Mouse (Mus musculus): ENCODE measurements around the gene Nolc1. TPM values are rescaled to one million over a fixed set of nuclear protein-coding genes. Genes with fewer than 3 reads are reported as not detected.
A peak's percentile ranks its signal among the peaks of the same experiment; 100 is the strongest.

Gene Nolc1
- 59.2 and 62.9 TPM in 2 replicates for total RNA-seq (2021)
- long read RNA-seq, experiment 1, transcript Nolc1-203 (13 exons, 3,523 nt), result major isoform, 22 of 70 reads
- long read RNA-seq, experiment 1, transcript Nolc1-208 (13 exons, 2,978 nt), result minor isoform, 6 of 70 reads
- long read RNA-seq, experiment 1, partial matches to known transcripts, result 10 of 70 reads
- long read RNA-seq, experiment 1, other reads (novel, unspliced or antisense), result 28 of 70 reads
- long read RNA-seq, experiment 2, transcript Nolc1-201 (13 exons, 3,634 nt), result minor isoform, 9 of 68 reads
- long read RNA-seq, experiment 2, transcript Nolc1-203 (13 exons, 3,523 nt), result major isoform, 18 of 68 reads
- long read RNA-seq, experiment 2, partial matches to known transcripts, result 12 of 68 reads
- long read RNA-seq, experiment 2, other reads (novel, unspliced or antisense), result 28 of 68 reads

DNA sequence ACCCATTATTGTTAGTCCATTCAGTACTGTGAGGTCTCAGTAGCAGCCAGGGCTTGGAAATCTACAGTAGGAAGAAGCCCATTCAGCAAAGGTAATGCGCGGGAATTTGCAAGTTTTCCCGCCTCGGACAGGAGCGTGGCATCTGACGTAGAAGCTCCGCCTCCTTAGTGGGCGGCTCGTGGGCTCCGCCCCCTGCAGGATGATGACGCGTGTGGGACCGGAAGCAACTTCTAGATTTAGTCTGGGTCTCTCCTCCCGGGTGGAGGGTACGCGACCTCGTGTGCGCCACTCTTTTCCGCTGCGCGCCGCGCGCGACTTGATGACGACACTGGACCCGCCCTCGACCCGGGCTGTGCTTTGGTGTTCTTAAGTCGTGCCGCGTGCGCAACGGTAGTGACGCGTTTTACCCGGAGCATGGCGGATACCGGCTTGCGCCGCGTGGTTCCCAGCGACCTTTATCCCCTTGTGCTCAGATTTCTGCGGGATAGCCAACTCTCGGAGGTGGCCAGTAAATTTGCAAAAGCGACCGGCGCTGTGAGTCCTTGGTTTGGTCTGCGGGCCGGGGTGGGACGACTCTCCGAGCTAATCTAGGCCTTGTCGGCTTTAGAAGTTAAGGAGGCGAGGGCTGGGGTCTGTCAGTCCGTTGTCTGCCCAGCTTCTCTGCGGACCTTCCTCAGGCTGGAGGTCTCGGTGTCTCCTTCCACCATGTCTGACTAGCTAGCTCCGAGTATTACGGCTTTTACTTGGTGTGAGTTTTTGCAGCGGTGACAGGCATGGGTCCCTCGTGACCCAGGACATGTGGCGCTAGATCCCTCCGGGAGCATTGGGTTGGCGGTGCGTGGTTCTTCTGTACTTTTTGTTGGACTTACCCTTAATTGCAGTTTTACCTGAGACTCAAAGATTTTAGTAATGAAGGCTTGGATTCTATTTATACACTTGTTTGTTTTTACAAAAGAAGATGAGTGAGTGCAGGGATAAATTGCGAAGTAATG, at the start of gene Nolc1:
Gene Nolc1, plus strand, starts transcription at position 248 of the 992 bp plus-strand sequence.
- peak; percentile 100 for DNase-seq

DNA sequence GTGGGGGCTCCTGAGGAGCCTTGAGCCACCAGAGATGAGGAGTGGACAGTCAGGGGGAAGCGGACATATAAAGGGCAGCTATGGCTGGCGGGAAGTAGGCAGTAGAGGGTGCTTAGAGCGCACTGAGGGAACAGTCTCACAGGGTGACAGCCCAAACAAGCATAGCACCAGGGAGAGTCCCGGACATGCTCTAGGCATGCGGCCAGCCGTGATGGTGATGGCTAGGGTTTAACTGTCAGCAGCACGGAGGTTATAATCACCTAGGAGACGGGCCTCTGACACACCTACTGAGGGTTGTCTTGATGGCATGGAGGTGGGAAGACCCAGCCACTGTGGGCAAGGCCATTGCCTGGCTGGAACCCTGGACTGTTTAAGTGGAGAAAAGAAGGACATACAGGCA, 49.1 kb upstream of the Nolc1 start:
- DNase-seq, result no peak

DNA sequence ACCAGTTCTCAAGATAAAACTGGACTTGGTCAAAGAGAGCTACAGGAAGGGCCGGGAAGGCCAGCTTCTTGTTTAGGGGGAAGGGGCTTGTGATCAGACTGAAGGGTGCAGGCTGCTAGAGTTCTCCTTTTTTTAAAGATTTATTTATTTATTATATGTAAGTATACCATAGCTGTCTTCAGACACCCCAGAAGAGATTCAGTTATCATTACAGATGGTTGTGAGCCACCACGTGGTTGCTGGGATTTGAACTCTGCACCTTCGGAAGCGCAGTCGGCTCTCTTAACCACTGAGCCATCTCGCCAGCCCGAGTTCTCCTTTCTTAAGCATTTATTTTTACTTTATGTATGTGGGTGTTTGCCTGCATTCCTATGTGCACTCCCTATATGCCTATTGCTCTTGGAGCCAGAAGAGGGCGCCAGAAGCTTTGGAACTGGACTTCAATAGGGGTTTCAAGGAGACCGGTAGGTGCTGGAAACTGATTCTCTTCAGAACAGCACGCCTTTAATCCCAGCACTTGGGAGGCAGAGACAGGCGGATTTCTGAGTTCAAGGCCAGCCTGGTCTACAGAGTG, 46.8 kb upstream of the Nolc1 start:
- DNase-seq, result no peak

DNA sequence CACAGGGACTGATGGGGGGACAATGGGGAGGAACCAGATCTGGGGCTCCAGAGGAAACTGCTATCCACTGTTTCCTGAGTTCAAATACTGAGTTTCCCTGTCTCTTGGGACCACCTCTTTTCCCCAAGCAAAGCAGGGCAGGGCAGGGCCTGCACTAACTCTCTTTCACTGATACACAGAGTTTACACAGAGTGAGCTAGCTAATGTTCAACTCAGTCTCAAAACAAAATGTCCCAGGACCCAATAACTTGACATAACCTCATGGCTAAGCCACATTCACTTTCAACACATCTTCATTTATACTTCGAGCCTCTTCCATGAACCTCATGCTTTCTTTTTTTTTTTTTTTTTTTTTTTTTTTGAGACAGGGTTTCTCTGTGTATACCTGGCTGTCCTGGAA, 46.0 kb upstream of the Nolc1 start:
- no peak for DNase-seq

DNA sequence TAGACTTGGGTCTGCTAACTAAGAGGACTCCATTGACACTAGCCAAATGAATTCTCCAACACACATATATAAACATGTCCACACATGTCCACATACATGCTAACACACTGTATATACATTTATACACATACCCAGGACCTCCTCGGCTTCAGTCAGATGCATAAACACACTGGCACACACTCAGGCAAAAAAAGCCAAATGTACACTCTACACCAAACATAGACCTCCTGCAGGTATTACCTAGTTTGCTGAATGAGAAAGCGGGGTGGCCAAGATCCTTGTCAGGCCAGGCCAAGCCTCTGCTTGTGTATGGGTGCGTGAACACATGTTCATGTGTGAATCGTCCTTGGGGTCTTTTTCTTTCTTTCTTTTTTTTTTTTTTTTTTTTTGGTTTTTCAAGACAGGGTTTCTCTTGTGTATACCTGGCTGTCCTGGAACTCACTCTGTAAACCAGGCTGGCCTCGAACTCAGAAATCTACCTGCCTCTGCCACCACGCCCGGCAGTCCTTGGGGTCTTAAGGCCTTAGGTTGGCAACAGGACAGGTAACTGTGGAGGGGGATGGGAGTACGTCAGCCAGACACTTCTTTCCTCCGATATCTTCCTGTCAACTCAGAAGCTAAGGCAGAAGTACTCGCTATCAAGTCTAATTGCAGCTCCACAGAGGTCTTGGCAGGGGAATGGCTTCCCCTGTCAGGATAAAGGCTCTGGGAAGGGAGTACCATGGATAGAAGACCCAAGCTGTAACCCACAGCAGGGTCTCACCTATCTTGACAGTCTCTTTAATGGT, 45.3 kb upstream of the Nolc1 start:
- DNase-seq, result no peak

DNA sequence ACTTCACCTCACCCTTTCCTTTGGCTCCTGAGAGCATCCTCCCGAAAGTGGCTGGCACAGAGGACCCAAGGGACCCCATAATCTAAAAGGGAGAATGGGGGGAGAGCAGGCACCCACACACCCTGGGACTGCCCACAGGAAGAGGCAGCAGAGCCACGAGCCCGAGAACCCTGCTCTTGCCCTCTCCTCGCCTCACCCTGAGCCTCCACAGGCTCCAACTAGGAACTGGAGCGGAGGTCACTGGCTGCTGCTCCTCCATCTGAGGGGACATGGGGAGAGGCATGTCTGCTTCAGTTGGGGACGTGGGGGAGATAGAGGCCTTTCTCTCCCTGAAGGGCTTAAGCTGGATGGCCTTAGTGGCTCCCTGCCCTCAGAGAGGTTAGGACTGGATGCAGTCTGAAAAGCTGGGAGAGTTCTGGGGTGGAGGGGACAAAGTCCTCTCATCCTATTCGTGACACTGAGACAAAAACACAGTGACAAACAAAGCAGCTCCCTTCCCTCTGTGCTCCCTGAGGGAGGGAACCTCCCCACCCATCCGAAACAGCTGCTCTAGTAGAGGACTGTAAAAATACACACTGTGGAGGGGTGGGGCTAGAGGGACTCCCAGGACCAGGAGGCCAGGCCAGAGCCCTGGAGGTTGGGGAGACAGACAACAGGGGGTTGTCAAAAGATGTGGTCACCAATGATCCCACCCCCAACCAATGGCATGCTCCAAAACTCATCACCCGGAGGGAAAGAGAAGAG, 43.8 kb upstream of the Nolc1 start:
- no peak for DNase-seq

DNA sequence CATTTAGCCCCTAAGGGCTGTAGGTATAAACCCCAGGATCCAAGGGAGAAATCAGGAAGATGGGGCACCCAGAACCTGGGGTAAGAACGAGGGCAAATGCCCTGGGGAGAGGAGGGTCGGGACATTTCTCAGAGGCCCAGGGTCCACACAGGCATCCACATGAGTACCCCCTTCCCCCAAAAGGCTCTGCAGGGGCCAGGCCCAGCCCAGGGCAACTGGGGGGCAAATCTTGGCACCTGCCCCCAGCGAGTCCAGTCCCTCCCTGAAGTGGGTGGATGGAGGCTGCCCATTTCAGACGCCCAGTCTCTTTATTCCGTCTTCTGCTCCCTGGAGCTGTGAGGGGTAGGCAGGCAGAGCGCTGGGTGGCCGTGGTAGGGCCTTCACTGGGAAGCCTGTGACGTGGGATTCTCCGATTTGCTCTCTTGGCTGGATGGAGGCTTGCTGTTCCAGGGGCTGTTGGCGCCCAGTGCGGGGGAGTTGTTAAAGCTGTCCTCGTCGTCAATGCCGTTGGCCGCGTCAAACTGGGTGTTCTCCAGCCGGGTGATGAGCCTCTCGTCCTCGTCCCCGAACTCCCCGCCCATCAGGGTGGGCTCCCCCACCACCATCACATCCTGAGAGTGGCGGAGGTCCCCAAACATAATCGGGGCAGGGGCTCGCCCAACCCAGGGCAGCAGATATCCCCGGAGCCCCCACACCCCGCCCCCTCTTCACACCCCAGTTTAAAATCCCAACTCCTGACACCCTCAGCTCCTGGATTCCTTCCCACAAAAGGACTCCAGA, 42.7 kb upstream of the Nolc1 start:
- no peak for DNase-seq

DNA sequence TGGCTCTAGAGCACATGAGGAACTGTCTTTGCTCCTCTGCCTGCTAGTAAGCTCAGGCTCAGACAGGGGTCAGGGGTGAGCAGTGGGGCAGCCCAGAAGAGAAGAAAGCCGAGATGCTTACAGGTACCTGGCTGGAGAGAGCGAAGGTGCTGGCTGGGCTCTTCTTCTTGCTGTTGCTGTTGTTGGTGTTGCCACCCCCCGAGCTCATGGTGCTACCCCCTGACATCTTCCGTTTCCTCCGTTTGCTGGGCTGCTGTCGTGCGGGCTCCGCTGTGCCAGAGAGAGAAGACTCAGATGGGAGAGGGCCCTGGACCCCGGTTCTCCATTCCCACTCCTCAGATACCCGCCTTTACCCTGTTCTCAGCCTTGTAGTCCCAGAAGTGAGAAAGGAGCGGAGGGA, 41.8 kb upstream of the Nolc1 start:
- no peak for DNase-seq

DNA sequence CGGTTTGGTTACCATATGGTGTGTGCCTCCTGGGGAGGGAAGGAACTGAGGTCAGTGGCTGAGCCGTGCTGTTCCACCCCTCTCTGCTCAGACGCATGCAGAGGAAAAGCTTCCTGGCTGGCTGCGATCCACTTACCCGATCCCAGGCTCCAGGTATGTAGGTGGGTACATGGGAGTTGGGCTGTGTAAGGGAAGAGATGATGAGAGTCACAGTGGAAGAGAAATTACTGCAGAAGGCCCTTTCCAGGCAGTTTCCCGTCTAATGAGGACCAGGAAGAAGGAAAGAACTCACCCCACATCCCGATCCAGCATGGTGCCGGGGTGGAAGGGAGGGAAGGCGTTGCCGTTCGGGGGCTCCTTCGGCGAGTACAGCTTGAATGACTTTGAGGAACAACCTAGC, 39.7 kb upstream of the Nolc1 start:
- no peak for DNase-seq

DNA sequence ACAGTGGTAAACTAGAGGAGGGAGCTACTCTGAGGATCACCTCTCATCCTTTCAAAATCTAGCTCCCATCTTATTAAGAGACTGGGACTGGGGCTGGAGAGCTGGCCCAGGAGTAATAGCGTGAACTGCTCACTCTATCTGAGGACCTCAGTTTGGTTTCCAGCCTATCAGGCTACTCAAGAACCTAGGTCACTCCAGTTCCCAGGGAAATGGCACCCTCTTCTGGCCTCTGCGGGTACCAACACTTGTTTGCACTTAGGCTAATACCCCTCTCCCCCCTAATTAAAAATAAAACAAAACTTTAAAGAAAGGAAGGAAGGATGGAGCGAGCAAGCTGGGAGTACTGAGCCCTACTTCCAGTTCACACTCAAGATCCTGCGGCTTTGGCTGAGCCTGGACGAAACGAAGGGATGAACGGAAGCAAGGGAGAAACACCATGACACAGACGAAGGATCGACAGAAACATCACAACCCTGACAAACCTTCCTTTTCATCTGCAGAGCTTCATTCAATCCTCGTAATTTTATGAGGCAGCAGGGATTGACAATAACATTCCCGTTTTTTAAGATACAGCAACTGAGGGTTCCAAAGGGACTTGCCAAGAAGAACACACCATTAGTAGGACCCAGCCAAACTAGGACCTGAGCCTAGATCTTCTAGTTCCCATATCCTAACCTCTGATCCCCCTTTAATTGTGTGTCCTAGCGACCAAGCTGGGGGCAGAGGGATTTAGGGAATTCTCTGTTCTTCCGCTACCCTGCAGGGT, 39.0 kb upstream of the Nolc1 start:
- peak; percentile 55 for DNase-seq

DNA sequence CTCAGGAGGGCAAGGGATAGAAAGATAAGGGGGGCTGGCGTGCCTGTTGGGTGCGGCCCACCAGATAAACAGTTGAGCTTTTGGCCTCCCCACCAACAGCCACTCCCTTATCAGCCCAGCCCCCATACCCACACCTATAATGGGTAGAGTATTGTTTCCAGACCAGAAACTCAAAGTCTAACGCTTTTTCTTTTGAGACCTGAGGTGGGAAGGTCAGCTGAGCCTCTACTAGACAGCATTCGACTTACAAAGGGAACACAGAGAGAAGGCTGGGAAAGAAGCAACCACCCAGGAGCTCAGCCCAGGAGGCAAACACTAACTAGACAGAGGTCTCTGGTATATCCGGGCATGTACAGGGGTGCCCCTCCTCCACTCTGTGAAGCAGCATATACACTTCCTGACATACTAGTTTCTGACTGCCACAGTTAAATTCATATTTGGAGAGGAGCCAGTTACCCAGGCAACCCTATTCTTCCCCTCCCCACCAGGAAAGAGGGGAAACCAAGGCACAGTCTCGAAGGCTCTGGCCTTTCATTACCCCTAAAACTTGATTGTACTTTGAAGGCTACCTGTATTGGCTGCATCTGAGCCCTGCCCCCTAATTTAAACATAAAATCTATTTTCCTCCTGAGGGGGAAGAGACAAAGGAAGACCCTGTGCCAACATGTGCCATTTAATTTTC, 38.3 kb upstream of the Nolc1 start:
- no peak for DNase-seq

DNA sequence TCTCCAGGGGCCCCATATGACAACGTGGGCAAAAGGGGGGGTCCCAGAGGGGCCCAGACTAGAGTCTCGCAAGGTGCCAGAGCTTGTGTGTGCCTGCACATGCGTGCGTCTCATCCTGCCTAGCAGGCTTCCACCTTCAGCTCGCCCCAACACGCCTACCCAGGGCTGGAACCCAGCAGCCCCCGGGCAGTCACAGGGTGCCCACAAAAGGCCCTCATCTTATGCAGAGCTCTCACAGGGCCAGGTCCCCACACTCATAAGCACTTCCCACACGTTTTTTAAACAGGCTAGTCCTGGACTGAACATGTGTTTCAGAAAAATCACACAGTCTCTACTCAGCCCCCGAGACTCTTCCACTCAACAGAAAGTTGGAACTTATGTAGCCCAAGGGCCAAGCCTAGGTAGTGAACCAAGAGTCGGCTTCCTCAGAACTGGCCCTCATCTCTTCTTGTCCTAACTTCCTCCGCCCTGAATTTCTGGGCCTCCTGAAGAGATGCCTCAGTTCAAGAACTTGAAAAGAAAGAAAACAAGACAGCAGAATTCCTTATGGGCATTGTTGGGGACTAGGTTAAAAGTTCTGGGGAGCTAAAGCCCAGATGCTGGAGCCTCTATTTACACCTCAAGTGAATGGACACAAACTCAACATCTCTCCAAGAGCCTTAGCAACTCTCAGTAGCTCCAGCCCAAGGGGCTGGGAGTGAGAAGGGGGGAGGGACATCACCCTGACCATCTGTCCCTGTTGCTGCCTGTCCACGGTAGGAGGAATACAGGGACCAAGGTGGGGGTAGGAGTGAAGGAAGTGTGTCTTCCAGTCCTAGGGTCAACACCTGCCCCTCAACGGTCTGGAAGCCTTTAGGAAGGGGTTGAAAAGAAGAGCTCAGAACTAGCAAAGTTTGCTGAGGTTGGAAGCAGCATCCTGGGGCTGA, 37.5 kb upstream of the Nolc1 start:
- DNase-seq, result no peak

DNA sequence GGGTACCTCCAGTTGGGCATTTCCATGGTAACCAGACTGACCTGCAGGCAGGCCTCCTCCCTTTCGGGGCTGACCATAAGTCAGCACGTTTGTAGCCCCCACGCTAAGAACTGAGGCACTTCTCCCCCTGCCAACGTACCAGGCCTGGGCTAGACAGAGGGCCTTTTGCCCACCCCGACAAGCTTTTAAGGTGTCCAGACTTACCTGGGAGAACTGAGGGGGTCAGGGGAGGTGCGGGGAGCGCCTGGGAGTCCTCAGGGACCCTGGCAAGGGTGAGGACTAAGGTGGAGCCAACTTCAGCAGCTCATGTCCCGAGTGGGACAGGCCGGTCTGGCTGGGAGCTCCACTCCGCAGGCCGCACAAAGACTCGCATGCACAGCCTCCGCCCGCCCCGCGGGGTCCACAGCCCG, 36.8 kb upstream of the Nolc1 start:
- DNase-seq, result peak; percentile 54

DNA sequence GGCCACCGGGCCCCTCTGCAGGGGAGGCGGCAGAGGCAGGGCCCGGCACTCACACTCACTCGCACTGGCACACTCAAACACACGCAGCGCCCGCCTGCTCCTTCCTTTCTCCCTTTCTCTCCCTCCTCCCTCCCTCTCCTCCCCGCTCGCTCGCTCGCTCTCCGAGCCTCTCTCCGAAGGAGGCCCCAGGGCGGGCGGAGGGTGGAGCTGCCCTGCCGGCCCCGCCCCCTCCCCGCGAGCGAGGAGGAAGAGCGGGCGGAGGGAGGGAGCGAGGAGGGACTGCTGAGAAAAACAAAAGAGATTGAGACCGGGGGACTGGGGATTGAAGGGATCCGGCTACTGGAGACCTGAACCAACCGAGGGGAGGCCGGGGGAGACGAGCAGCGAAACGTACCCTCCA, 36.2 kb upstream of the Nolc1 start:
- peak; percentile 96 for DNase-seq

DNA sequence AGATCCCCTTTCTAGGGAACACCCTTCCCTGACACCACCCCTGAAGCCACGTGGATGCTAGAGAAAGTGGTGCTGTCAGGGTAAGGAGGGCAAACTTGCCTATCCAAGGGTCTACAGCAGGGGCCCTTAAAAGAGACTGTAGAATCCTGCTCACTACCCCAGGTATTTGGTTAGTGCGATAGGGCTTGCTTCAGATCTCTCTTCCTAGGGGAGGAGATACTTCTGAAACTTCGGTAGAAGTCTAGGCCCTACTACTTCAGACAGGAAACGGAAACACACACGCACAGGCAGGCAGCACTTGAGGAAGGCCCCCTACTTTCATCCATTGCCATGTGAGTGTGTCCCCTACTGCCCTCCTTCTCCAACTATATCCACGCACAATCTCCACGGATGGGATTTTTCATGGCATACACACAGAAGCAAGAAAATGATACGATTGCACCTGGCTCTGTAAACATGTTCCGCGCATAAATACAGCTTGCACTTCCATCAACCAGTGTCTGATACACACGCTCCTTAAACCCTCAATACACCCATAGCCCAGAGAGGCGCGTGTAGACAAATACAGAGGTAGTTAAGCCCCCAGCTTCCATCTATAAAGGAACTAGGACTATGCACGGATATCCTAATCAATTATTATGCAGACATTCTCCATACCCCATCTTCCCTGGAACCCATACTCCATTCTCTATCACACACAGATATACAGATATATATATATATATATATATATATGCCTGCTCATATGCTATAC, 35.3 kb upstream of the Nolc1 start:
- no peak for DNase-seq

DNA sequence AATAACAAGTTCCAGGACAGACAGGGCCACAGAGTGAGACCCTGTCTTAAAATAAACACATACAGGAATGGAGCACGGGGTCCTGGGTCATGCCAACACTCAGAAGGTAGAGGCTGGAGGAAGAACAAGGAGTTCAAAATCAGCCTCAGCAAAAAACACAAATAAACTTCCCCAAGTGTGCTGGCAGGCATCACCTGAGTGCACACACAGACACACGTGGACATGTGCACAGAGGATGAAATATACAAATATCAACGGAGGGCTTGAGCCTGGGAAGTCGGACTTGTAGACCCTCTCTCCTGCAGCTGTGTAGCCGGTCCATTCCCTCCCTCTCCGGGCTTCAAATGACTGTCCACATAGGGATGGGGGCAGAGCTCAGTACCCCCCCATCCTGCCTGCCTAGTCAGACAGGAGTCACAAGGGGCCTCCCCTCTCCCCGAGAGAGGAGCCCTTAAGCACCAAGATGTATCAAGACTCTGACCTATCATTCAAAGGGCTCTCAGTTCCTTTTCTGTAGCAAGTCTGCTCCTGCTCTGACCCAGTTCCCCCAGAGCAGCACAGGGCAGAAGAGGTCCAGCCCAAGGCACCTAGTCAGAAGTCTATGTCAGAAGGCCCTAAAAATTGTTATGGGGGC, 34.2 kb upstream of the Nolc1 start:
- DNase-seq, result no peak
